ENCODE assay signal across 40 mouse cellular contexts in the genomic region with DNA sequence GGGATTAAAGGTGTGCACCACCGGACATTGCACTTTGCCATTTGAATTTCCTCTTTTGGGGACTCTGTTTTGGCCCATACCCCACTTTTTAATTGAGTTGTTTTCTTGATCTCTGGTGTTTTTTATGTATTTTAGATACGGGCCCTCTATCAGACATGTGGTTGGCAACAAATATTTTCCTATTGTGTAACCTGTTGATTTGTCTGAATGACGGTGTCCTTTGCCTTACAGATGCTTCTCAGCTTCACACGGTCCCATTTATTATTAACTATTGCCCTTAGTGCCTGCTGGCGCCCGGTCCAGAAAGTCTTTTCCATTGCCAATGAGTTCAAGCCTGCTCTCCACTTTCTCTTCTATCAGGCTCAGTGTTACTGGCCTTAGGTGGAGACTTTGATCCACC. TPM values are rescaled to one million over a fixed set of nuclear protein-coding genes. Genes with fewer than 3 reads are reported as not detected.
DNase-seq lines count a peak whose midpoint lies in the region; ATAC-seq and TF ChIP-seq lines count a peak whose summit lies in the region.
"Had no signal": no experiment of that assay in that cellular context is flagged by ENCODE, and none has a peak within 500 bp of the region (broad histone marks: within the 10 kb centered on the region; RNA-seq: fewer than 3 reads in every experiment).

No protein-coding gene starts in this region.

- peak; percentile 30 for DNase-seq in kidney, adult 18-20 months
- no peak for DNase-seq in kidney, postnatal 10 days
- DNase-seq in liver, embryonic 14.5 days (ENCODE audit: low read depth in 3 of 3, low spot score in 3 of 3) = no peak
- DNase-seq in liver = no peak
- DNase-seq in heart, adult 2 months = no peak
- DNase-seq: adrenal gland, postnatal 25 days; cerebellum, adult 11-12 months; cerebellum, adult 9-11 months; gastrocnemius, postnatal 25 days; heart, adult 18-20 months; heart, postnatal 10 days; left cerebral cortex, postnatal 4 days; lung, embryonic 14.5 days; lung, postnatal 14 days; retina, postnatal 1 day; right cerebral cortex, postnatal 14 days; thymus, postnatal 14 days had no signal

- no peaks in the 10 kb centered on the region for H3K27me3 ChIP-seq in liver, embryonic 14.5 days (ENCODE audit: control insufficient read depth, insufficient read depth, low read length)
- no peaks in the 10 kb centered on the region for H3K27me3 ChIP-seq in liver, embryonic 16.5 days (ENCODE audit: control insufficient read depth, insufficient read depth, low read depth, low read length)
- H3K27me3 ChIP-seq in heart, embryonic 11.5 days (ENCODE audit: control insufficient read depth, insufficient read depth, low read length) = no peaks in the 10 kb centered on the region
- H3K27me3 ChIP-seq in heart, adult 2 months (ENCODE audit: control insufficient read depth, insufficient read depth, low read length) = no peaks in the 10 kb centered on the region
- H3K27me3 ChIP-seq: embryonic facial prominence, embryonic 13.5 days; forebrain, embryonic 15.5 days; heart, embryonic 13.5 days; hindbrain, embryonic 15.5 days; midbrain, embryonic 15.5 days; neural tube, embryonic 15.5 days; stomach, embryonic 15.5 days had no signal

- 0 out of 2 replicates have a peak, but pooled peaks have one; percentile 41 for ATAC-seq in liver, embryonic 14.5 days (ENCODE audit: insufficient read depth)
- peak; percentile 72 for ATAC-seq in liver, embryonic 16.5 days (ENCODE audit: low read depth)
- no peak for ATAC-seq in heart, embryonic 11.5 days (replicated peaks; ENCODE audit: insufficient number of reproducible peaks, low FRiP score, low TSS enrichment)
- ATAC-seq: forebrain, embryonic 15.5 days; inflammation-experienced regulatory T-cells, adult 6 months; midbrain, embryonic 15.5 days; Patski had no signal

- no peaks in the 10 kb centered on the region for H3K9me3 ChIP-seq in liver, embryonic 14.5 days (ENCODE audit: control insufficient read depth, low read length)
- no peaks in the 10 kb centered on the region for H3K9me3 ChIP-seq in liver, embryonic 16.5 days (replicated peaks; ENCODE audit: control insufficient read depth, low read length)
- no peaks in the 10 kb centered on the region for H3K9me3 ChIP-seq in heart, embryonic 11.5 days (replicated peaks; ENCODE audit: control insufficient read depth, low read length)
- H3K9me3 ChIP-seq: embryonic facial prominence, embryonic 13.5 days; forebrain, embryonic 15.5 days; heart, embryonic 13.5 days; hindbrain, embryonic 15.5 days; midbrain, embryonic 10.5 days; midbrain, embryonic 15.5 days; neural tube, embryonic 15.5 days; stomach, embryonic 15.5 days had no signal

- H3K4me1 ChIP-seq in liver, embryonic 14.5 days (replicated peaks; ENCODE audit: control insufficient read depth in 2 of 2, insufficient read depth in 2 of 2, low read length in 1 of 2) = peaks cover 0 to 13% of the 10 kb centered on the region in 2 experiments; a peak in 3 of 4 replicates
- H3K4me1 ChIP-seq in liver, embryonic 16.5 days (ENCODE audit: control insufficient read depth, low read depth, low read length) = peaks cover 4% of the 10 kb centered on the region; the same call in 1 of the 2 replicates
- H3K4me1 ChIP-seq in heart, embryonic 11.5 days (ENCODE audit: control insufficient read depth, insufficient read depth, low read length) = no peaks in the 10 kb centered on the region
- peaks cover 3% of the 10 kb centered on the region; the same call in 1 of the 2 replicates for H3K4me1 ChIP-seq in heart, adult 2 months (ENCODE audit: control insufficient read depth, insufficient read depth, low read length)
- H3K4me1 ChIP-seq: forebrain, embryonic 15.5 days; hindbrain, embryonic 15.5 days; midbrain, embryonic 15.5 days; neural tube, embryonic 15.5 days; stomach, embryonic 15.5 days had no signal

- WGBS in liver, embryonic 14.5 days (ENCODE audit: insufficient replicate concordance) = 57% methylated on average over 6 of the region's 6 CpGs
- 62% methylated on average over 6 of the region's 6 CpGs for WGBS in liver, embryonic 16.5 days (ENCODE audit: insufficient replicate concordance)
- WGBS in heart, embryonic 11.5 days (ENCODE audit: insufficient replicate concordance) = 85% methylated on average over 6 of the region's 6 CpGs
- 81% methylated on average over 6 of the region's 6 CpGs for WGBS in heart, adult 2 months

- H3K4me2 ChIP-seq in liver, embryonic 14.5 days (ENCODE audit: low read depth) = no peak overlapping the region
- H3K4me2 ChIP-seq in liver, embryonic 16.5 days (ENCODE audit: low read depth, low read length) = no peak overlapping the region
- no peak overlapping the region for H3K4me2 ChIP-seq in heart, embryonic 11.5 days
- H3K4me2 ChIP-seq: embryonic facial prominence, embryonic 13.5 days; forebrain, embryonic 15.5 days; heart, embryonic 13.5 days; hindbrain, embryonic 15.5 days; lung, embryonic 14.5 days; midbrain, embryonic 15.5 days; neural tube, embryonic 15.5 days; stomach, embryonic 15.5 days had no signal

- intact Hi-C loops in heart, adult 2 months (cut with DNase I) = no loop called here

- TF ChIP-seq CTCF in liver, embryonic 14.5 days (IDR thresholded peaks at IDR 0.05; ENCODE audit: low read depth) = no peak
- no peak for TF ChIP-seq CTCF in heart, adult 2 months (IDR thresholded peaks at IDR 0.05)

- no peak overlapping the region for H3K4me3 ChIP-seq in liver, embryonic 14.5 days (ENCODE audit: insufficient read depth in 1 of 2, low read depth in 2 of 2, low read length in 2 of 2)
- H3K4me3 ChIP-seq in liver, embryonic 16.5 days (ENCODE audit: low read depth, low read length) = no peak overlapping the region
- no peak overlapping the region for H3K4me3 ChIP-seq in heart, embryonic 11.5 days (ENCODE audit: low read depth, low read length)
- H3K4me3 ChIP-seq in heart, adult 2 months = no peak overlapping the region
- H3K4me3 ChIP-seq: embryonic facial prominence, embryonic 13.5 days; forebrain, embryonic 10.5 days; forebrain, embryonic 15.5 days; heart, embryonic 13.5 days; hindbrain, embryonic 10.5 days; hindbrain, embryonic 15.5 days; midbrain, embryonic 10.5 days; midbrain, embryonic 15.5 days; neural tube, embryonic 15.5 days; stomach, embryonic 15.5 days had no signal

- H3K36me3 ChIP-seq in liver, embryonic 14.5 days (replicated peaks; ENCODE audit: control insufficient read depth, insufficient read depth, low read depth) = no peaks in the 10 kb centered on the region
- H3K36me3 ChIP-seq in liver, embryonic 16.5 days (ENCODE audit: control insufficient read depth, insufficient read depth) = no peaks in the 10 kb centered on the region
- H3K36me3 ChIP-seq in heart, embryonic 11.5 days (ENCODE audit: control insufficient read depth, insufficient read depth, low read length) = no peaks in the 10 kb centered on the region
- no peaks in the 10 kb centered on the region for H3K36me3 ChIP-seq in heart, adult 2 months (ENCODE audit: control insufficient read depth, insufficient read depth, low read length)
- H3K36me3 ChIP-seq: embryonic facial prominence, embryonic 13.5 days; forebrain, embryonic 10.5 days; forebrain, embryonic 15.5 days; heart, embryonic 13.5 days; hindbrain, embryonic 10.5 days; hindbrain, embryonic 15.5 days; midbrain, embryonic 10.5 days; midbrain, embryonic 15.5 days; neural tube, embryonic 15.5 days; stomach, embryonic 15.5 days had no signal

- no peaks in the 10 kb centered on the region for H3K79me2 ChIP-seq in heart, adult 2 months (replicated peaks; ENCODE audit: control insufficient read depth, insufficient read depth, low read length)

- no peak overlapping the region for H3K27ac ChIP-seq in liver, embryonic 14.5 days
- no peak overlapping the region for H3K27ac ChIP-seq in liver, embryonic 16.5 days (ENCODE audit: low read length)
- H3K27ac ChIP-seq in heart, embryonic 11.5 days (ENCODE audit: low read depth, low read length) = no peak overlapping the region
- no peak overlapping the region for H3K27ac ChIP-seq in heart, adult 2 months
- H3K27ac ChIP-seq: embryonic facial prominence, embryonic 13.5 days; forebrain, embryonic 10.5 days; forebrain, embryonic 15.5 days; heart, embryonic 13.5 days; hindbrain, embryonic 10.5 days; hindbrain, embryonic 15.5 days; kidney, postnatal 0 days; midbrain, embryonic 10.5 days; midbrain, embryonic 15.5 days; neural tube, embryonic 15.5 days; stomach, embryonic 15.5 days had no signal

- TF ChIP-seq POLR2A in heart, adult 2 months (IDR thresholded peaks at IDR 0.05; ENCODE audit: insufficient read depth, low read depth, low read length) = no peak

- TF ChIP-seq EP300 in liver, embryonic 14.5 days (IDR thresholded peaks at IDR 0.05; ENCODE audit: low read depth) = no peak
- TF ChIP-seq EP300 in heart, adult 2 months (IDR thresholded peaks at IDR 0.05; ENCODE audit: insufficient read depth, low read depth, low read length) = no peak

- H3K9ac ChIP-seq in liver, embryonic 14.5 days (replicated peaks) = no peak overlapping the region
- H3K9ac ChIP-seq in liver, embryonic 16.5 days (ENCODE audit: low read depth, low read length) = no peak overlapping the region
- H3K9ac ChIP-seq in heart, embryonic 11.5 days (ENCODE audit: low read depth, low read length) = no peak overlapping the region
- H3K9ac ChIP-seq in heart, adult 2 months (ENCODE audit: low read depth, low read length) = no peak overlapping the region
- H3K9ac ChIP-seq: embryonic facial prominence, embryonic 13.5 days; forebrain, embryonic 15.5 days; heart, embryonic 13.5 days; hindbrain, embryonic 15.5 days; lung, embryonic 14.5 days; midbrain, embryonic 15.5 days; neural tube, embryonic 15.5 days; stomach, embryonic 15.5 days had no signal

RNA-seq across cellular contexts. Expression of a gene that starts 40.9 kb away (rescaled TPM):
- polyA plus RNA-seq in liver, embryonic 14.5 days (2012; rRNA removed) = not detected in 2 replicates
- not detected in 2 replicates for polyA plus RNA-seq in liver, embryonic 14.5 days (2014; fragmentation: Nextera tagmentation; extraction: Ambion mirVana)
- polyA plus RNA-seq in liver, embryonic 16.5 days (2015; fragmentation: Nextera tagmentation; extraction: Ambion mirVana) = 0.14 and 0.20 TPM in 2 replicates
- not detected in 2 replicates for polyA plus RNA-seq in heart, embryonic 11.5 days (2014; fragmentation: Nextera tagmentation; extraction: Ambion mirVana)
- total RNA-seq in heart, adult 2 months (2021) = not detected
- polyA plus RNA-seq in heart, adult 2 months (2012; rRNA removed) = not detected in 2 replicates
- total RNA-seq: adrenal gland, adult 18-20 months; adrenal gland, postnatal 25 days; common myeloid progenitor, adult 5-6 weeks; gastrocnemius, adult 18-20 months; gastrocnemius, postnatal 25 days; heart, adult 18-20 months; heart, postnatal 10 days; layer of hippocampus, adult 8-10 months; layer of hippocampus, postnatal 25 days; left cerebral cortex, adult 8-10 months; left cerebral cortex, postnatal 4 days; MEL had no signal
- polyA plus RNA-seq: embryonic facial prominence, embryonic 13.5 days; forebrain, embryonic 10.5 days; forebrain, embryonic 15.5 days; heart, embryonic 13.5 days; hindbrain, embryonic 10.5 days; hindbrain, embryonic 15.5 days; inflammation-experienced regulatory T-cells, adult 6 months; kidney, postnatal 0 days; limb, embryonic 14.5 days; lung, embryonic 14.5 days; midbrain, embryonic 10.5 days; midbrain, embryonic 15.5 days; neural tube, embryonic 15.5 days; Patski; stomach, embryonic 15.5 days had no signal

RNA-seq across cellular contexts. Expression of a gene that starts 48.5 kb away (rescaled TPM):
- 26.3 and 42.0 TPM in 2 replicates for polyA plus RNA-seq in liver, embryonic 14.5 days (2012; rRNA removed)
- polyA plus RNA-seq in liver, embryonic 14.5 days (2014; fragmentation: Nextera tagmentation; extraction: Ambion mirVana) = 78.2 and 84.1 TPM in 2 replicates
- 60.8 and 69.4 TPM in 2 replicates for polyA plus RNA-seq in liver, embryonic 16.5 days (2015; fragmentation: Nextera tagmentation; extraction: Ambion mirVana)
- 56.0 and 61.4 TPM in 2 replicates for polyA plus RNA-seq in heart, embryonic 11.5 days (2014; fragmentation: Nextera tagmentation; extraction: Ambion mirVana)
- total RNA-seq in heart, adult 2 months (2021) = 1 to 10 TPM; 1.7 TPM
- 1.2 and 2.0 TPM in 2 replicates for polyA plus RNA-seq in heart, adult 2 months (2012; rRNA removed)
